Mouse (Mus musculus) heart, embryonic 15.5 days (tissue): Measurements from ENCODE around the gene Olfr113. TPM values are rescaled to one million over a fixed set of nuclear protein-coding genes. Genes with fewer than 3 reads are reported as not detected.
"Not testable (repeated sequence)": the region's sequence is repeated elsewhere in the genome, so short reads cannot be mapped to it uniquely, and the experiment has no call there.

Source experiments
- ATAC-seq: fragments of 200-750 bp; cut with Nextera tagmentation; replicated peaks from 2 replicates; pipeline ENCODE4 v1.8.0; 2017; ENCODE audit warnings: low read depth, moderate TSS enrichment; ENCODE audit not compliant: insufficient number of reproducible peaks, insufficient read depth, low FRiP score
- H3K27ac ChIP-seq: fragments of 300-500 bp; sonication (generic); 2 replicates; pipeline ENCODE4 v1.5.1; 2015; ENCODE audit warnings: mild to moderate bottlenecking, inconsistent platforms
- H3K27me3 ChIP-seq: fragments of 300-500 bp; sonication (generic); 2 replicates; pipeline ENCODE4 v1.6.1; 2015; ENCODE audit warnings: inconsistent platforms
- H3K36me3 ChIP-seq: fragments of 300-500 bp; sonication (generic); 2 replicates; pipeline ENCODE4 v1.6.1; 2015; ENCODE audit warnings: mild to moderate bottlenecking, inconsistent platforms
- H3K4me1 ChIP-seq: fragments of 300-500 bp; sonication (generic); replicated peaks from 2 replicates; pipeline ENCODE4 v1.6.1; 2015; ENCODE audit warnings: inconsistent platforms
- H3K4me2 ChIP-seq: fragments of 300-500 bp; sonication (generic); 2 replicates; pipeline ENCODE4 v1.6.1; 2015; ENCODE audit warnings: inconsistent platforms, mild to moderate bottlenecking, moderate library complexity
- H3K4me3 ChIP-seq: fragments of 300-500 bp; sonication (generic); 2 replicates; pipeline ENCODE4 v1.5.1; 2015; ENCODE audit warnings: mild to moderate bottlenecking, inconsistent platforms
- H3K9ac ChIP-seq: fragments of 300-500 bp; sonication (generic); 2 replicates; pipeline ENCODE4 v1.6.1; 2015; ENCODE audit warnings: mild to moderate bottlenecking, inconsistent platforms
- H3K9me3 ChIP-seq: fragments of 300-500 bp; sonication (generic); replicated peaks from 2 replicates; pipeline ENCODE4 v1.6.1; 2016; ENCODE audit warnings: inconsistent platforms
- WGBS: fragments of 180-500 bp; shearing (Covaris S2); methylation state at CpG from one replicate; pipeline ENCODE4 v1.1.7; 2015; ENCODE audit warnings: mixed read lengths; 5-methylcytosine and 5-hydroxymethylcytosine counted together
- polyA plus RNA-seq: library from polyadenylated mRNA; unstranded; fragments of >200 nt; fragmentation: Nextera tagmentation; extraction: Ambion mirVana; gene quantifications from 2 replicates; pipeline ENCODE4 v1.2.1, GENCODE M21; 2015

The Olfr113 gene
- not detected in 2 replicates for polyA plus RNA-seq

GRCm38 (mm10) chr17:37577563-37577962 is at the start of gene Olfr113:
Olfr113 (minus strand) TSS chr17:37577663.
- no peak within 1 kb of the TSS for H3K9ac ChIP-seq
- H3K27me3 ChIP-seq, result no peaks in the 10 kb centered on the region
- no peak within 1 kb of the TSS for H3K27ac ChIP-seq
- no peaks in the 10 kb centered on the region for H3K4me1 ChIP-seq
- H3K4me3 ChIP-seq, result no peak within 1 kb of the TSS
- no peaks in the 10 kb centered on the region for H3K9me3 ChIP-seq
- H3K36me3 ChIP-seq, result no peaks in the 10 kb centered on the region
- no peak for ATAC-seq
- H3K4me2 ChIP-seq, result no peak within 1 kb of the TSS

GRCm38 (mm10) chr17:37627009-37627408 is 49.5 kb upstream of the Olfr113 start, which contains the start of the genes Olfr115 and Olfr116:
Olfr115 (minus strand) TSS chr17:37627109.
Olfr116 (minus strand) TSS chr17:37627199.
- Histone ChIP-seq H3K9ac (no peak within 1 kb of the TSS), H3K4me2 (no peak within 1 kb of the TSS), H3K27me3 (no peaks in the 10 kb centered on the region), H3K4me1 (no peaks in the 10 kb centered on the region), H3K27ac (no peak within 1 kb of the TSS), H3K9me3 (no peaks in the 10 kb centered on the region; the same call in 1 of the 2 replicates), H3K4me3 (no peak within 1 kb of the TSS), H3K36me3 (no peaks in the 10 kb centered on the region)
- 77% methylated on average over 2 of the region's 2 CpGs for WGBS
- no peak for ATAC-seq

- H3K27me3 ChIP-seq, result no peaks in the 10 kb centered on the region
- H3K36me3 ChIP-seq, result no peaks in the 10 kb centered on the region
- no peak within 1 kb of the TSS for H3K4me2 ChIP-seq
- H3K9me3 ChIP-seq, result no peaks in the 10 kb centered on the region
- H3K4me3 ChIP-seq, result no peak within 1 kb of the TSS
- ATAC-seq, result no peak
- H3K9ac ChIP-seq, result no peak within 1 kb of the TSS
- H3K4me1 ChIP-seq, result no peaks in the 10 kb centered on the region
- H3K27ac ChIP-seq, result no peak within 1 kb of the TSS
These were observed 15.2 kb upstream of the Olfr113 start, which contains the start of gene Olfr114 for GRCm38 (mm10) chr17:37592643-37593042. Olfr114 (minus strand) TSS chr17:37592743.

DNA sequence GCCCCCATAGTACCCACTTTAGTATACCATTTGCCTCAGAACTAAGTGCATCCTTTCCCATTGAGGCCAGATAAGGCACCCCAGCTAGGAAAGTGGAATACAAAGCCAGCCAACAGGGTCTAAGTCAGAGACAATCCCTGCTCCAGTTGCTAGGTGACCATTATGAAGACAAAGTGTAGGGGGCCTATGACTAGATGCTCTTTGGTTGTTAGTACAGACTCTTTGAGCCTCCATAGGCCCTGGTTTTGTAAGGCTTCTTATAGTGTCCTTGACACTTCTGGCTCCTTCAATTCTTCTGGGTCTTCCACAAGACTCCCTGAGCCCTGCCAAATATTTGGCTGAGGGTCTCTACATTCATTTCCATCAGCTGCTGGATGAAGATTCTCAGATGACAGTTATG is 8.1 kb downstream of the Olfr113 start, which contains the start of gene Olfr112:
Olfr112 (minus strand) TSS at position 101 of the 400 bp plus-strand sequence.
- Histone ChIP-seq H3K4me1 (no peaks in the 10 kb centered on the region), H3K27me3 (no peaks in the 10 kb centered on the region), H3K9me3 (no peaks in the 10 kb centered on the region), H3K4me2 (no peak within 1 kb of the TSS), H3K4me3 (no peak within 1 kb of the TSS), H3K9ac (no peak within 1 kb of the TSS), H3K36me3 (no peaks in the 10 kb centered on the region), H3K27ac (no peak within 1 kb of the TSS)
- ATAC-seq, result no peak

DNA sequence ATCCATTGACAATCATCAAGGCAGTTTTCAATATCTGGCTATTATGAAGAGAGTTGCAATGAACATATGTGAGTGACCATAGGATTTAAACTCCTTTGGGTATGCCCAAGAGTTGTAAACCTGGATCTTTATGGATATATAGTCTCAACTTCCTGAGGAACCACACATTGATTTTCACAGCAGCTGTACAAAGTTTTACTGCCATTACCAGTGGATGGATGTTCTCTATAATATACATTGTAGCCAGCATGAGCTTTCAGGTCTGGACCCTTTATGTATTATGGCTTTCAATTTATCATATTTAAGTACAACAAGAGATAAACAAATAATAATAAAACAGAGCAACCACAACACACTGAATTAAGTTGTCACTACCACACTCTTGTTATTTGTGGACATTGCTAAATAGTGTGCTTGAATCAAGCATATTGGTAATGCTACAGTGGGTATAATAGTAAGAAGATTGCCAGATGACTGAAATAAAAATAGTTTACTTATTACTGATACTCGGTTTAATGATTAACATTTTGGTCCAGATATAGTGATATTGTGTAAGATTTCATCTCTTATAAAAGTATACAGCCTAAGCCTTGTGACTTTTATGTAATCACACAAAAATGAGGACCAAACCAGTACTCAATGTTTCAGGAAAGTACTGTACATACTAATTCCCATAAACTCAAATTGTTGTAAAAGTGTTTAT is 18.4 kb downstream of the Olfr113 start:
- no peak overlapping the region for H3K4me3 ChIP-seq
- H3K9me3 ChIP-seq, result no peaks in the 10 kb centered on the region
- WGBS, result 48% methylated on average over 1 of the region's 1 CpGs
- no peak for ATAC-seq
- no peaks in the 10 kb centered on the region for H3K4me1 ChIP-seq
- H3K36me3 ChIP-seq, result no peaks in the 10 kb centered on the region
- no peak overlapping the region for H3K27ac ChIP-seq
- H3K4me2 ChIP-seq, result no peak overlapping the region
- no peak overlapping the region for H3K9ac ChIP-seq
- H3K27me3 ChIP-seq, result no peaks in the 10 kb centered on the region

DNA sequence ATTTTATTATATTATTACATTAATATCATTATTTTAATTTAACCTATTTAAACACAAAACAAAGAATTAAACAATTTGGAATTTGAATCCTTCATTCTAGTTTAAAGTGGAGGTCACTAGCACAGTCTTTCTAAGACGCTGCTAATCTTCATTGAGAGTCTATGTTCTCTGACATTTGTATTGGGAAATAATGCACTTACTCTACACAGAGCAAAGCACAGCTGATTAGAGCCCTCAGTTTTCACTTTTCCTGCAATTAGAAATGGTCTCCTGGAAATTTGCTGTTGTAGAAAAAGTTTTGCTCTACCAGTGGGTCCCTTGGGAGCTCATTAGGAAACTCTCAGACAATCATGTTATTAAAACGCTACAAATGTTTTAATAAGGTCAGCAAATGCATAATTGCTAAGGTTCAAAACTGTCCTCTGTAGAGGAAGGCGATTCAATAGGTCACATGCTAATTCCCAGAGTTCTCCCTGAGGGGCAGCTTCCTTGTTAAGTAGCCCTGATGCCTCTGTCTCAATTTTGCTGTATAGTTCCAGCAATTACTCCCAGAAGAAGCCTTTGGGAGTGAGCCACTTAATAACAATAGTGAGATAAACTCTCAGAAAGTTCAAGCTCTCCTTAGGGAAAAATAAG is 33.5 kb downstream of the Olfr113 start:
- Histone ChIP-seq H3K27me3 (no peaks in the 10 kb centered on the region), H3K4me1 (no peaks in the 10 kb centered on the region), H3K9me3 (no peaks in the 10 kb centered on the region; the same call in 1 of the 2 replicates), H3K27ac (no peak overlapping the region), H3K4me2 (no peak overlapping the region), H3K9ac (no peak overlapping the region), H3K4me3 (no peak overlapping the region), H3K36me3 (no peaks in the 10 kb centered on the region)
- 52% methylated on average over 3 of the region's 3 CpGs for WGBS
- no peak for ATAC-seq

DNA sequence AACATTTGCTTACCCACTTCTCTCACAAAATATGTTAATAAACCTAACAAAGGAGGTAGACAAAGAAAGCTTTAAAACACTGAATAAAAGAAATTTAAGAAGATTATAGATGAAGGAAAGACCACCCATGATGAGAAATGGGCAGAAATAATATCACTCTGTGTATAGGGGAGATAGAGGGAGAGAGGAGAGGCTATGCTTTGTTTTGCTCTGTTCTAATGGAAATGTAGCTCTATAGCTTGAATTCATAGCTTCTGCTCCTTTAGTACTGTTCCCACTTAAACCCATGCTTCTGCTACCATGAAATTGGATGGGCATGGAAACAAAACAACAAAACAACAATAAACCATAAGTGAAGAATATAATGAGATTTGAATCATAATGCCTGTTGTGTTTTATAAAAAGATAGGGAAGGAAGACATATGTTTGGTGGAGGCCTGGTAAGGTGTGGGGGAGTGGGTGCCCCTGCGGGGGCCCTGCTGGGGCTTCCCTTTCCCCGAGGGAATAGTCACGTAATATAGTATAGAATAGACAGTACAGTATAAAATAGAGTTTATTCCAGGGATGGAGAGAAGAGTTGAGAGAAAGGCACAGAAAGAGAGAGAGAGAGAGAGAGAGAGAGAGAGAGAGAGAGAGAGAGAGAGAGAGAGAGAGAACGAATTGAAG is 35.9 kb downstream of the Olfr113 start:
- no peaks in the 10 kb centered on the region for H3K4me1 ChIP-seq
- no peaks in the 10 kb centered on the region for H3K27me3 ChIP-seq
- no peaks in the 10 kb centered on the region for H3K36me3 ChIP-seq
- H3K4me3 ChIP-seq, result no peak overlapping the region
- H3K9ac ChIP-seq, result no peak overlapping the region
- 68% methylated on average over 4 of the region's 4 CpGs for WGBS
- H3K4me2 ChIP-seq, result no peak overlapping the region
- ATAC-seq, result no peak
- H3K27ac ChIP-seq, result no peak overlapping the region
- H3K9me3 ChIP-seq, result no peaks in the 10 kb centered on the region; the same call in 1 of the 2 replicates

DNA sequence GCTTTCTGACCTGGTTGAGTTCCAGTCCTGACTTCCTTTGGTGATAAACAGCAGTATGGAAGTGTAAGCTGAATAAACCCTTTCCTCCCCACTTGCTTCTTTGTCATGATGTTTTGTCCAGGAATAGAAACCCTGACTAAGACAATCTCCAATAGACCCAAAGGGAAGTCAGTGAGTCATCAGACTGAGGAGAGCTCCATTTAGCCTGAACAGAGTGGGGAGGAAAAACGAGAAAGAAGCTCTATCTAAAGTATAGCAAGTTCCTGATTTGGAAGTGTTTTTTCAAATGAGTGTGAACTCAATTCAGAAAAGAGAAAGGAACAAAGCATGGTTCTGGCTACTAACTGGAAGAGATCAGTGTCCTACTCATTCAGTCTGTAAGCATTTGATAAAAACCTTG is 39.0 kb downstream of the Olfr113 start:
- WGBS, result 30% methylated on average over 1 of the region's 1 CpGs
- H3K4me1 ChIP-seq, ATAC-seq, H3K27ac ChIP-seq, H3K36me3 ChIP-seq, H3K9ac ChIP-seq, H3K4me3 ChIP-seq, H3K9me3 ChIP-seq, H3K27me3 ChIP-seq, H3K4me2 ChIP-seq: not testable (repeated sequence)

DNA sequence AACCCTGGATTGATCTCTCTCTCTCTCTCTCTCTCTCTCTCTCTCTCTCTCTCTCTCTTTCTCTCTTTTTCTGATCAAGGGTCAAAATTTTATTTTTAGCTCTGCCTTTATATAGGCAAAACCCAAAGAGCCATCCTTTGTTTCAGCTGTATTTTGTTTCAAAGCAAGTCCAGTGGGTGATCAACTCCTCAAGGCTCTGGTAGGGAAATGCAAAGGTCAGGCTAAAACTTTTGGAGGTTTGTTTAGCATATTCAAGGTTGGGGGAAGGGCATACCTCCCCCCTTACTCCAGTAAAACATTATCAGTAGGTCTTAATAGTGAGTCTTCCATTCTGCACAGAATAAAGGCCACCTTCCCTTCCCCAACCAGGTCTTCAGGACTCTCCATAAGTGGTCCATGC is 42.3 kb downstream of the Olfr113 start:
- ATAC-seq, result no peak
- Histone ChIP-seq H3K9ac (no peak overlapping the region), H3K9me3 (no peaks in the 10 kb centered on the region), H3K4me2 (no peak overlapping the region), H3K27me3 (no peaks in the 10 kb centered on the region), H3K4me1 (no peaks in the 10 kb centered on the region), H3K4me3 (no peak overlapping the region), H3K36me3 (no peaks in the 10 kb centered on the region), H3K27ac (no peak overlapping the region)

DNA sequence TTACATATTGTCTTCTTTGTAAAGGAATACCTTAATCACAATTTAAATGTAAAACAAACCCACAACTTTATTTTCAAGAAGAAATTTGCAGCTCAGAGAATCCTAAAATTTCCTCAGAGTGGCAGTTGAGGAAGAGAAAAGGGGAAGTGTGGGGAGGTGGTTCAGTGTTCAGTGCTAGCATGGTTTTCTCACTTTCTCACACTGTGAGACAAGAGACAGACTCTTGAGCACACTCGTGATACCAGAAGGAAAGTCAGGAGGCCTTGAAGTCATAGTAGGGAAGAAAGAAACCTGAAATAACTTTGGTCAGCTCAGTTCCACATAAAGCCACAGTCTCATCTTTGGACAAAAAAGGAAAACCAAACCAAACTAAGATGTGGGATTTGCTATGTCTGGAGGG is 52.0 kb downstream of the Olfr113 start:
- H3K4me1 ChIP-seq, H3K27me3 ChIP-seq, H3K36me3 ChIP-seq, H3K9me3 ChIP-seq, H3K4me3 ChIP-seq, H3K9ac ChIP-seq, H3K4me2 ChIP-seq, H3K27ac ChIP-seq, ATAC-seq: not testable (repeated sequence)
- WGBS, result 49% methylated on average over 1 of the region's 1 CpGs

DNA sequence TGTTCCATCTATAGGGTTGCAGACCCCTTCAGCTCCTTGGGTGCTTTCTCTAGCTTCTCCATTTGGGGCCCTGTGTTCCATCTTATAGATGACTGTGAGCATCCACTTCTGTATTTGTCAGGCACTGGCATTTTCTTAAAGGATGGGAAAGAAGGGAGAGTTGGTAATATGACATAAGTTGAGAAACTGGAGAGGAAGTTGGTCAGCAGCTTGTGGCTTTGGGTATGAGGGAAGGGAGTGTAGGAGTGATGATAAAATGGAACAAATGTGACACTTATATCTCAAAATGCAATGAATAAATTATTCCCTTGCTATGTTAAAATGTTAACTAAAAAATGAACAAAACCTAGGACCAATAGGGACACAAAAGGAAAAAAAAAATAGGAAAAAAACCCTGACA is 52.9 kb downstream of the Olfr113 start:
- H3K4me1 ChIP-seq, H3K27me3 ChIP-seq, H3K9ac ChIP-seq, ATAC-seq, H3K4me2 ChIP-seq, H3K36me3 ChIP-seq, H3K27ac ChIP-seq, H3K9me3 ChIP-seq, H3K4me3 ChIP-seq: not testable (repeated sequence)
